Mouse (Mus musculus) liver, adult (tissue): ENCODE measurements around the gene Dcp1a.

Experiments
- GATA4 ChIP-seq: IDR thresholded peaks from 2 replicates; pipeline ENCODE4 v1.6.1; 2014; ENCODE audit warnings: mild to moderate bottlenecking, low read length; ENCODE audit not compliant: insufficient replicate concordance

Gene Dcp1a

GRCm38 (mm10) chr14:30570303-30570702 is 91.0 kb downstream of the Dcp1a start:
- no peak for TF ChIP-seq GATA4

GRCm38 (mm10) chr14:30572253-30572652 is 92.9 kb downstream of the Dcp1a start:
- TF ChIP-seq GATA4: no peak

GRCm38 (mm10) chr14:30573235-30573634 is 93.9 kb downstream of the Dcp1a start:
- TF ChIP-seq GATA4: no peak

- TF ChIP-seq GATA4: no peak
Observed at GRCm38 (mm10) chr14:30573983-30574584, 94.7 kb downstream of the Dcp1a start.

GRCm38 (mm10) chr14:30575791-30576190 is 96.5 kb downstream of the Dcp1a start:
- TF ChIP-seq GATA4: no peak

- TF ChIP-seq GATA4: no peak
Observed at GRCm38 (mm10) chr14:30576260-30576659, 96.9 kb downstream of the Dcp1a start.
